Mouse (Mus musculus) heart, adult 10 weeks (tissue): ENCODE measurements around the gene Hist1h1c. TPM values are rescaled to one million over a fixed set of nuclear protein-coding genes. Genes with fewer than 3 reads are reported as not detected.

Source experiments
- polyA plus RNA-seq: library from polyadenylated mRNA; stranded (reverse); fragments of 350-450 nt; fragmentation: Illumina TruSeq; extraction: RNeasy Lipid Tissue Mini Kit (QIAGEN cat#74804); gene quantifications from one replicate; pipeline ENCODE4 v1.2.3, GENCODE M21; 2014; ENCODE audit warnings: low read depth, low replicate concordance

The Hist1h1c gene
- polyA plus RNA-seq, 1 experiment from 2014 or later, result 171 TPM

Other genes starting within 250 kb of the Hist1h1c start
- gene Btn2a2, start 250.0 kb upstream of the Hist1h1c start, polyA plus RNA-seq, result not detected
- gene Hist1h4h, start 207.8 kb upstream of the Hist1h1c start, polyA plus RNA-seq, result 46.3 TPM
- gene Hist1h2af, start 204.9 kb upstream of the Hist1h1c start, polyA plus RNA-seq, result 2.5 TPM
- not detected for gene Hist1h3g, start 203.4 kb upstream of the Hist1h1c start, polyA plus RNA-seq
- 0.89 TPM for gene Hist1h2bh, start 195.4 kb upstream of the Hist1h1c start, polyA plus RNA-seq
- 0.68 TPM for gene Hist1h3f, start 194.8 kb upstream of the Hist1h1c start, polyA plus RNA-seq
- not detected for gene Hist1h4f, start 187.2 kb upstream of the Hist1h1c start, polyA plus RNA-seq
- 0.21 TPM for gene Hist1h1d, start 185.5 kb upstream of the Hist1h1c start, polyA plus RNA-seq
- not detected for gene Hist1h3e, start 176.4 kb upstream of the Hist1h1c start, polyA plus RNA-seq
- gene Hist1h2ae, start 167.6 kb upstream of the Hist1h1c start, polyA plus RNA-seq, result not detected
- not detected for gene Hist1h2bg, start 167.4 kb upstream of the Hist1h1c start, polyA plus RNA-seq
- gene Hist1h2bf, start 164.6 kb upstream of the Hist1h1c start, polyA plus RNA-seq, result not detected
- not detected for gene Hist1h2ad, start 164.4 kb upstream of the Hist1h1c start, polyA plus RNA-seq
- gene Hist1h3d, start 163.0 kb upstream of the Hist1h1c start, polyA plus RNA-seq, result 0.76 TPM
- not detected for gene Hist1h4d, start 157.2 kb upstream of the Hist1h1c start, polyA plus RNA-seq
- gene Hist1h2be, start 117.7 kb upstream of the Hist1h1c start, polyA plus RNA-seq, result 8.1 TPM
- 3.8 TPM for gene Hist1h1e, start 116.2 kb upstream of the Hist1h1c start, polyA plus RNA-seq
- 1.0 TPM for gene Hist1h2ac, start 54.9 kb upstream of the Hist1h1c start, polyA plus RNA-seq
- 121 TPM for gene Hist1h2bc, start 54.6 kb upstream of the Hist1h1c start, polyA plus RNA-seq
- not detected for gene Hist1h1t, start 43.0 kb upstream of the Hist1h1c start, polyA plus RNA-seq
- gene Hist1h4c, start 40.4 kb upstream of the Hist1h1c start, polyA plus RNA-seq, result not detected
- 35.3 TPM for gene Hfe, start 28.0 kb upstream of the Hist1h1c start, polyA plus RNA-seq
- not detected for gene Hist1h3c, start 6.8 kb downstream of the Hist1h1c start, polyA plus RNA-seq
- gene Hist1h2bb, start 7.9 kb downstream of the Hist1h1c start, polyA plus RNA-seq, result not detected
- not detected for gene Hist1h2ab, start 12.3 kb downstream of the Hist1h1c start, polyA plus RNA-seq
- gene Hist1h3b, start 13.5 kb downstream of the Hist1h1c start, polyA plus RNA-seq, result not detected
- not detected for gene Hist1h4b, start 18.2 kb downstream of the Hist1h1c start, polyA plus RNA-seq
- not detected for gene Hist1h4a, start 22.4 kb downstream of the Hist1h1c start, polyA plus RNA-seq
- not detected for gene Hist1h3a, start 23.6 kb downstream of the Hist1h1c start, polyA plus RNA-seq
- gene Hist1h1a, start 24.9 kb downstream of the Hist1h1c start, polyA plus RNA-seq, result not detected
- 0.31 TPM for gene Trim38, start 31.1 kb downstream of the Hist1h1c start, polyA plus RNA-seq
- gene Slc17a2, start 68.2 kb downstream of the Hist1h1c start, polyA plus RNA-seq, result not detected
- gene Slc17a3, start 100.6 kb downstream of the Hist1h1c start, polyA plus RNA-seq, result 0.34 TPM
- gene Slc17a1, start 128.9 kb downstream of the Hist1h1c start, polyA plus RNA-seq, result not detected
- not detected for gene Slc17a4, start 176.2 kb downstream of the Hist1h1c start, polyA plus RNA-seq
- gene Hist1h2ba, start 195.3 kb downstream of the Hist1h1c start, polyA plus RNA-seq, result not detected
- gene Hist1h2aa, start 195.7 kb downstream of the Hist1h1c start, polyA plus RNA-seq, result not detected